Mouse (Mus musculus) ovary, adult 2 months (tissue): ENCODE data around the gene Wfdc2. TPM values are rescaled to one million over a fixed set of nuclear protein-coding genes. Genes with fewer than 3 reads are reported as not detected.

Source experiments
- polyA plus RNA-seq: library from polyadenylated mRNA; depleted of rRNA; stranded (reverse); fragments of >200 nt; gene quantifications from 2 replicates; pipeline ENCODE4 v1.2.3, GENCODE M21; 2012; rRNA removed

Wfdc2 gene
- polyA plus RNA-seq = 222 and 266 TPM in 2 replicates

DNA sequence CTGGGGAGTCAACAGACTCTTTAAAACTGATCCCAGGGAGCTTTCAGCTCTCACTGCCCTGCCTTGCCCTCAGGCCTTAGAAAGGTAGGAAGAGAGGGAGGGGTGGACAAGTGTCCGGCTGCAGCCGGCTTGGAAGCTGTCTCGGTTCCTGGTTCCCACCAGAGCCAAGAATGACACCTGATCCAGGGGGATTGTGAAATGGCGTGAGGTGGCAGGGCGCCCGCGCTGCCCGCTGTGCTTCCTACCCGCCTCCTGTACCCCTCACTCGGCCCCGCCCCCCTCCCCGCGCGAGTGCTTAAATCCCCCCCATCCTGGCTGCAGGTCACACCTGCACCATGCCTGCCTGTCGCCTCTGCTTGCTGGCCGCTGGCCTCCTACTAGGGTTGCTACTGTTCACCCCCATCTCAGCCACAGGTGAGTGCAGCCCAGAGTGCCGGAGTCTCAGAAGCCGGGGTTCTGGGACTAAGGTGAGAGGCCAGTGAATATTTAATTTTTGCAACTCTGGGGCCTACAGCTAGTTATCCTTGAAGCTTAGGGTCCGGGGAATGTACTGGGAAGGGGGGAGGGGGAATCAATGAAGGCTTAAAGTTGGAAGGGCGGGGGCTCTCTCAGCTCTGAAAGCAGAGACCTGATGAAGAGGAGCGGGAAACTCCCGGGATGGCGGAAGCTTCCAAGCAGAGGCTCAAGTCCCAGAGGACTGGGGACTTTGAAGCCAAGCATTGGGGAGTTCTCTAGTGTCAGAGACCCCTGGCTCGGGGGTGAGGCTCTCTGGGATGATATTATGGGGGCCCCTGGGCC lies at the start of gene Wfdc2:
Gene Wfdc2 (plus strand): TSS at position 23 of the 798 bp plus-strand sequence.

DNA sequence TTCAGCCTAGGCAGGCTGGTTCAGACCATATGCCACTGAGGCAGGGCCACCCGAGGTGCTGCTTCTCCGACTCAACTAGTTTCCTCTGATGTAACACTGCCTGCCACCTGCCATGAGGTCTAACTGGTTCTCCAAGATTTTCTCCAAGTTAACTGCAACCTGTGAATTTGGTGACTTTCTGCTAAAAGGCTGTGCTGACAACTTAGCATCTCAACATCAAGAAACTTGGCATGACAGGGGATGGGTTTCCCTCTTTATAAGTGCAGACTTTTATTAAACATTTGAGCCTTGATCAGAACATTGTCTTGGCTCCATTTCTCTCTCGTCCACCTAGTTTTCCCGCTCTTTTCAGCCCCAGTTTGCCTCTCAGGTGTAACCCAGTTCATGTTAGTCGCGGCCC lies 11.1 kb downstream of the Wfdc2 start, which contains the start of gene Spint3:
Gene Spint3 (minus strand): TSS at position 101 of the 400 bp plus-strand sequence.

DNA sequence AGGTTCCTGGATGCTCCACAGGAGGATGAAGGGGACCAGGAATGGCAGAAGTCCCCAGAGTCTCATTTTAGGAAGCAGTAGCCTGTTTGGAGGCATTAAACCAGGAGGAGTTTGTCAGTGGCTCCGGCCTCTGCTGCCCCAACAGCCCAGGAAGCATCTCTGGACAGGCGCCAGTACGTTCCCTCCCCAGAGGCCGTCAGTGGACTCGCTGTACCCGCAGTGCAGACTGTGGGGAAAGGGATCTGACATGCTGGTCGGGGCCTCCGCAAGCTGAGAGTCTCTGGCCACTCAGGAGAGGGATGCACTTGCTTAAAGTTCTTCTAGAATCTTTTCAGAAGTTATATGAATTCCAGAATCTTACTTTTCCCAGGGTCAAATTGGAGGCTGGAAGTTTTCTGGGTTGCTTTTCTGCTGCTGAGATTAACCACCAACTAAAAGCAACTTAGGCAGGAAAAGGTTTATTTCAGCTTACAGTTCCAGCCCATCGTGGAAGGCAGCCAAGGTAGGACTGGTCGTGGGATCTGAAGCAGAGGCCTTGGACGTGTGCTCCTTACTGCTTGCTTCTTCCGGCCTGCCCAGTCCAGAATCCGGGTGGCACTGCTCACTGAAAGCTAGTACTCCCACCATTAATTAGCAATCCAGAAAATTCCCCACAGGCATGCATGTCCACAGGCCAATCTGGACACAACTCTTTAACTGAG lies 23.0 kb downstream of the Wfdc2 start, which contains the start of gene Wfdc6a:
Gene Wfdc6a (minus strand): TSS at position 423 of the 701 bp plus-strand sequence.

DNA sequence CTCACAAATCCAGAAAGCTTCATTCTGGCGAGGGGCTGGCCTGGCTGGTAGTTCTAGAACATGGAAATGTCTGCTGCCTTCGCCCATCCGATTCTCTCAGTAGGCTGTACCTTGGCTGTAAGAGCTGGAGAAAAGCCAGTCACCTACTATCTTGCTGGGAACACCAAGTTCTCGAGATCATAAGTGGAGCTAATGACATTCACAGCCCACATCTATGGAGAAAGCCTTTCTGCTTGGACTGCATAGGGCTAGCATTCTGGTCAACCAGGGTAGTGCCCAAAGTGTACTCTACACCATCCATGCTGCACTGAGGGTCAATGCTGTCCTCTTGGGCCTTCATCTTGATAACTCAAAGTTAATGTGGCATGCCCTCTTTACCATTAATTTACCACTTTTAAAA lies 31.3 kb downstream of the Wfdc2 start, which contains the start of gene Eppin:
Gene Eppin (minus strand): TSS at position 101 of the 400 bp plus-strand sequence.

DNA sequence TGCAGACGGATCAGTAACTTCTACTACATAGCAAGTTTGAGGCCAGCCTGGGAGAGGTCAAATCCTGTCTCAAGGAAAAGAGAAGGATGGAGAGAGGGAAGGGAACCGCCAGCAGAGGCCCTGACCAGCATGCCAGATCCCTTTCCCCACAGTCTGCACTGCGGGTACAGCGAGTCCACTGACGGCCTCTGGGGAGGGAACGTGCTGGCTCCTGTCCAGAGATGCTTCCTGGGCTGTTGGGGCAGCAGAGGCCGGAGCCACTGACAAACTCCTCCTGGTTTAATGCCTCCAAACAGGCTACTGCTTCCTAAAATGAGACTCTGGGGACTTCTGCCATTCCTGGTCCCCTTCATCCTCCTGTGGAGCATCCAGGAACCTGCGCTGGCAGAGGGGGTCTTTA lies 51.3 kb downstream of the Wfdc2 start, which contains the start of the genes Wfdc6b and Wfdc8:
Gene Wfdc6b (plus strand): TSS at position 52 of the 400 bp plus-strand sequence.
Gene Wfdc8 (minus strand): TSS at position 156 of the 400 bp plus-strand sequence.

Other genes starting within 250 kb of the Wfdc2 start
- not detected in 2 replicates for gene Svs6, start 245.7 kb upstream of the Wfdc2 start, polyA plus RNA-seq
- gene Svs5, start 229.7 kb upstream of the Wfdc2 start, polyA plus RNA-seq = 0.37 TPM in 1 of 2 replicates, not detected in the other
- 13.5 and 15.4 TPM in 2 replicates for gene Slpi, start 173.3 kb upstream of the Wfdc2 start, polyA plus RNA-seq
- gene Rbpjl, start 159.3 kb upstream of the Wfdc2 start, polyA plus RNA-seq = 0.08 TPM in 1 of 2 replicates, not detected in the other
- 0.45 and 0.52 TPM in 2 replicates for gene Matn4, start 157.3 kb upstream of the Wfdc2 start, polyA plus RNA-seq
- 58.9 and 68.8 TPM in 2 replicates for gene Sdc4, start 118.5 kb upstream of the Wfdc2 start, polyA plus RNA-seq
- 190 and 302 TPM in 2 replicates for gene Sys1, start 105.4 kb upstream of the Wfdc2 start, polyA plus RNA-seq
- gene Gm20458, start 101.4 kb upstream of the Wfdc2 start, polyA plus RNA-seq = 92.2 and 115 TPM in 2 replicates
- gene Trp53tg5, start 88.7 kb upstream of the Wfdc2 start, polyA plus RNA-seq = not detected in 2 replicates
- 82.7 and 94.8 TPM in 2 replicates for gene Dbndd2, start 76.3 kb upstream of the Wfdc2 start, polyA plus RNA-seq
- 211 and 273 TPM in 2 replicates for gene Pigt, start 64.9 kb upstream of the Wfdc2 start, polyA plus RNA-seq
- not detected in 2 replicates for gene Spint3, start 11.0 kb downstream of the Wfdc2 start, polyA plus RNA-seq
- gene Wfdc6a, start 23.0 kb downstream of the Wfdc2 start, polyA plus RNA-seq = 1.2 TPM in 2 replicates
- gene Eppin, start 31.2 kb downstream of the Wfdc2 start, polyA plus RNA-seq = 1.6 and 1.7 TPM in 2 replicates
- 0.36 and 0.62 TPM in 2 replicates for gene Wfdc6b, start 51.1 kb downstream of the Wfdc2 start, polyA plus RNA-seq
- 1.0 and 1.4 TPM in 2 replicates for gene Wfdc8, start 51.2 kb downstream of the Wfdc2 start, polyA plus RNA-seq
- 0.33 TPM in 1 of 2 replicates, not detected in the other for gene Wfdc16, start 76.4 kb downstream of the Wfdc2 start, polyA plus RNA-seq
- 44.5 and 78.3 TPM in 2 replicates for gene Wfdc10, start 93.6 kb downstream of the Wfdc2 start, polyA plus RNA-seq
- not detected in 2 replicates for gene Wfdc9, start 94.2 kb downstream of the Wfdc2 start, polyA plus RNA-seq
- gene Wfdc11, start 111.7 kb downstream of the Wfdc2 start, polyA plus RNA-seq = not detected in 2 replicates
- gene Wfdc13, start 122.7 kb downstream of the Wfdc2 start, polyA plus RNA-seq = 0.49 and 0.74 TPM in 2 replicates
- not detected in 2 replicates for gene Spint4, start 136.1 kb downstream of the Wfdc2 start, polyA plus RNA-seq
- not detected in 2 replicates for gene Spint5, start 152.9 kb downstream of the Wfdc2 start, polyA plus RNA-seq
- 1.3 and 2.9 TPM in 2 replicates for gene Wfdc3, start 183.5 kb downstream of the Wfdc2 start, polyA plus RNA-seq
- gene Dnttip1, start 183.6 kb downstream of the Wfdc2 start, polyA plus RNA-seq = 70.1 and 74.7 TPM in 2 replicates
- 63.8 and 111 TPM in 2 replicates for gene Ube2c, start 207.5 kb downstream of the Wfdc2 start, polyA plus RNA-seq
- 0.77 TPM in 1 of 2 replicates, not detected in the other for gene Tnnc2, start 217.6 kb downstream of the Wfdc2 start, polyA plus RNA-seq
- gene Snx21, start 223.4 kb downstream of the Wfdc2 start, polyA plus RNA-seq = 62.2 and 74.1 TPM in 2 replicates
- 55.4 and 62.0 TPM in 2 replicates for gene Acot8, start 242.5 kb downstream of the Wfdc2 start, polyA plus RNA-seq
- 4.4 and 4.9 TPM in 2 replicates for gene Zswim3, start 242.7 kb downstream of the Wfdc2 start, polyA plus RNA-seq